Mouse (Mus musculus) R1 (cell line): Measurements from ENCODE around the gene Apoa5.

Source experiments
- DNase-seq: peaks from one replicate; pipeline ENCODE4 v3.0.0-alpha.2; 2018; ENCODE audit warnings: low read depth, low spot score

Gene Apoa5

GRCm38 (mm10) chr9:46268343-46268873 is at the start of gene Apoa5:
TSS of gene Apoa5 (plus strand) at chr9:46268633.
- no peak for DNase-seq

GRCm38 (mm10) chr9:46223090-46223489 is 45.3 kb upstream of the Apoa5 start:
- DNase-seq: no peak

- DNase-seq: no peak
These were observed 44.3 kb upstream of the Apoa5 start for GRCm38 (mm10) chr9:46224101-46224500.

- DNase-seq: no peak
These were observed 43.3 kb upstream of the Apoa5 start for GRCm38 (mm10) chr9:46224945-46225660.

GRCm38 (mm10) chr9:46227064-46227614 is 41.3 kb upstream of the Apoa5 start:
- no peak for DNase-seq

- peak; percentile 18 for DNase-seq
These were observed 39.9 kb upstream of the Apoa5 start, which contains the start of gene Apoa1 for GRCm38 (mm10) chr9:46228491-46228890. TSS of gene Apoa1 (plus strand) at chr9:46228580.

- DNase-seq: peak; percentile 92
These were observed 38.6 kb upstream of the Apoa5 start for GRCm38 (mm10) chr9:46229573-46230449.

GRCm38 (mm10) chr9:46230450-46230975 is 37.9 kb upstream of the Apoa5 start:
- DNase-seq: no peak

- no peak for DNase-seq
These were observed 33.2 kb upstream of the Apoa5 start for GRCm38 (mm10) chr9:46235196-46235595.

- no peak for DNase-seq
These were observed 33.0 kb upstream of the Apoa5 start, which contains the start of gene Apoc3 for GRCm38 (mm10) chr9:46235596-46235648. TSS of gene Apoc3 (minus strand) at chr9:46235636.

GRCm38 (mm10) chr9:46235649-46236048 is 32.8 kb upstream of the Apoa5 start:
- DNase-seq: no peak

- no peak for DNase-seq
These were observed 29.6 kb upstream of the Apoa5 start for GRCm38 (mm10) chr9:46238850-46239249.

- DNase-seq: no peak
These were observed 27.8 kb upstream of the Apoa5 start, which contains the start of gene Apoa4 for GRCm38 (mm10) chr9:46240526-46241153. TSS of gene Apoa4 (plus strand) at chr9:46240696.

- DNase-seq: no peak
These were observed 26.6 kb upstream of the Apoa5 start for GRCm38 (mm10) chr9:46241818-46242217.

- DNase-seq: no peak
These were observed 25.3 kb upstream of the Apoa5 start for GRCm38 (mm10) chr9:46243122-46243521.

GRCm38 (mm10) chr9:46243584-46243983 is 24.8 kb upstream of the Apoa5 start:
- no peak for DNase-seq

GRCm38 (mm10) chr9:46246752-46247324 is 21.6 kb upstream of the Apoa5 start:
- peak; percentile 71 for DNase-seq

GRCm38 (mm10) chr9:46256177-46256576 is 12.3 kb upstream of the Apoa5 start:
- DNase-seq: no peak

- DNase-seq: no peak
These were observed 11.6 kb upstream of the Apoa5 start for GRCm38 (mm10) chr9:46256658-46257385.

GRCm38 (mm10) chr9:46257546-46257945 is 10.9 kb upstream of the Apoa5 start:
- peak; percentile 90 for DNase-seq

GRCm38 (mm10) chr9:46259111-46259510 is 9.3 kb upstream of the Apoa5 start:
- DNase-seq: no peak
